Mouse (Mus musculus): Measurements from ENCODE around the gene Tmem11.

DNA sequence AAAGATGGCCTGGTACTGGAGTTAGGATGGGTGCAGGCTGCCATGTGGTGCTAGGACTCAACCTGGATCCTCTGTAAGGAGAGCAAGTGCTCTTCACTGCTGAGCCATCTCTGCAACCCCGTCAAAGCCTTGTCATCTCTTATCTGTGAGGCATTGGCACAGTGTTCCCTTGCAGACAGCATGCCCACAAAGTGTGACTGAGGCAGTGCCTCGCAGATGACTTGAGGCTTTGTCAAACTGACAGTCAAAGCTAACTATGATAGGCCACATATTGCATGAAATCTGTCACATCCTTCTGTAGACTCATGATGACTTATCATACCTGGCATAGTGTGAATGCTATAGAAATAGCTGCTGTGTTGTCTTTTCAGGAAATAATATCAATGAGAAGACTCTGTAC is 40.9 kb upstream of the Tmem11 start:
- TF ChIP-seq CTCF (IDR thresholded peaks at IDR 0.05; ENCODE audit: extremely low read depth, insufficient read length, insufficient replicate concordance, low read depth, low read length) (no peak), POLR2A (IDR thresholded peaks at IDR 0.05; ENCODE audit: low read depth, low read length) (no peak)
